Mouse (Mus musculus): Measurements from ENCODE around the gene Tubb4b.

- no peak for TF ChIP-seq CTCF (IDR thresholded peaks at IDR 0.05; ENCODE audit: low read depth)
- TF ChIP-seq EP300 (IDR thresholded peaks at IDR 0.05; ENCODE audit: low read depth) = no peak
These were observed 42.2 kb upstream of the Tubb4b start for GRCm38 (mm10) chr2:25266720-25267119.
